Mouse (Mus musculus) small intestine, adult 2 months (tissue): ENCODE measurements around the gene Thoc3.

Source experiments
- CTCF ChIP-seq: fragments of 200-500 bp; IDR thresholded peaks from 2 replicates; pipeline ENCODE4 v1.5.1; 2012; ENCODE audit warnings: low read depth, mild to moderate bottlenecking, control low read depth, inconsistent platforms, low read length, moderate library complexity, mixed read lengths; ENCODE audit not compliant: insufficient replicate concordance, insufficient read length; ENCODE audit errors: extremely low read depth
- POLR2A ChIP-seq: fragments of 200-500 bp; IDR thresholded peaks from 2 replicates; pipeline ENCODE4 v1.6.1; 2012; ENCODE audit warnings: low read depth, mild to moderate bottlenecking, control low read depth, inconsistent platforms, low read length, moderate library complexity

GRCm38 (mm10) chr13:54471967-54472366, 3.3 kb upstream of the Thoc3 start:
- no peak for TF ChIP-seq CTCF
- TF ChIP-seq POLR2A: no peak
